Mouse (Mus musculus): Measurements from ENCODE around the gene B430218F22Rik. TPM values are rescaled to one million over a fixed set of nuclear protein-coding genes. Genes with fewer than 3 reads are reported as not detected.

The B430218F22Rik gene
- not detected for polyA plus RNA-seq (2014; fragmentation: Illumina TruSeq; extraction: RNeasy Lipid Tissue Mini Kit (QIAGEN cat#74804); ENCODE audit: low replicate concordance)

DNA sequence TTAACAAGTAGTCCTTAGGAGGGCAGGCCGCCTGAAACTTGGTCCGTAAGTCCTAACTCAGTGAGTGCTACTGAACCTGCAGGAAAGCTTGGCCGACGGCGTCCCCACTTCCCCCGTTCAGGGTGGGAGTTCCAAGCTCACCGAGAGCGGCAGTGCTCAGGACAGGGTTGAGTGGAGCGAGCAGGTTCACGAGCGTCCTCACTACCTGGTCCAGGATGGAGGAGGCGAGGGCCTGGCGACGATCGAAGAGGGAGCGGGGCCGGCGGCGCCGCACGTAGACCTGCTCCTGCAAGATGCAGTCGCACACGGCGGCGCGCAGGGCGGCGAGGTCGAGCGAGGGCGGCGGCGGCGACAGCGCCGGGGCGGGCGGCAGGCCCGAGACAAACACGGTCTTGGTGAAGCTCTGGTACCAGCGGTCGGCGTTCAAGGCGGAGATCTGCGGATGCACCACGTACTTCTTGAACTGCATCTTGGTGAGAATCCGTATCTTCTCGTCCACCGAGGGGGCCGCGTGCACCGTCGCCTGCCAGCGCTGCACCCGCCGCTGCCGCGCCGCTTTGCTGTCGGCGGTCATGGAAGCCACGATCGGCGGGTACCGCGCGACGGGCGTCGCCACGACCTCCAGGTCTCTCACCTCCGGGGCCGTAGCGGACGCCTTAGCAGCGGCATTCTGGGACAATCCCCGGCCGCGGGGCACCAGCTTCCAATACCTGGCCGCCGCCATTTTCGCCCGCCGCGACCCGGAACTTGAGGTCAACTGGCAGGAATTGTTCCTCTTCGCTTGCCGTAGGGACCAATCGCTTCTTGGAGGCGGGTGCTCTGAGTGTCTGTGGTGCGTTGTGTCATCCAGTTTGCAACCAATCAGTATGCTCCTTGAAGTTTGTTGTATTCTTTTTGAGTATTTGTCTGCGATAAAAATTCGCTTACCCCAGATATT is at the start of gene B430218F22Rik, which contains the start of gene Mrps30:
TSS of gene B430218F22Rik (plus strand) at position 120 of the 937 bp plus-strand sequence.
TSS of gene Mrps30 (minus strand) at position 742 of the 937 bp plus-strand sequence.

Other genes starting within 250 kb of the B430218F22Rik start
- gene Mrps30, start 622 bp downstream of the B430218F22Rik start, polyA plus RNA-seq (2014; fragmentation: Illumina TruSeq; extraction: RNeasy Lipid Tissue Mini Kit (QIAGEN cat#74804); ENCODE audit: low replicate concordance), result 37.2 TPM